Mouse (Mus musculus): ENCODE measurements around the gene Ddx60. TPM values are rescaled to one million over a fixed set of nuclear protein-coding genes. Genes with fewer than 3 reads are reported as not detected.

The Ddx60 gene
- polyA plus RNA-seq, 1 experiment, result 0.65 TPM

DNA sequence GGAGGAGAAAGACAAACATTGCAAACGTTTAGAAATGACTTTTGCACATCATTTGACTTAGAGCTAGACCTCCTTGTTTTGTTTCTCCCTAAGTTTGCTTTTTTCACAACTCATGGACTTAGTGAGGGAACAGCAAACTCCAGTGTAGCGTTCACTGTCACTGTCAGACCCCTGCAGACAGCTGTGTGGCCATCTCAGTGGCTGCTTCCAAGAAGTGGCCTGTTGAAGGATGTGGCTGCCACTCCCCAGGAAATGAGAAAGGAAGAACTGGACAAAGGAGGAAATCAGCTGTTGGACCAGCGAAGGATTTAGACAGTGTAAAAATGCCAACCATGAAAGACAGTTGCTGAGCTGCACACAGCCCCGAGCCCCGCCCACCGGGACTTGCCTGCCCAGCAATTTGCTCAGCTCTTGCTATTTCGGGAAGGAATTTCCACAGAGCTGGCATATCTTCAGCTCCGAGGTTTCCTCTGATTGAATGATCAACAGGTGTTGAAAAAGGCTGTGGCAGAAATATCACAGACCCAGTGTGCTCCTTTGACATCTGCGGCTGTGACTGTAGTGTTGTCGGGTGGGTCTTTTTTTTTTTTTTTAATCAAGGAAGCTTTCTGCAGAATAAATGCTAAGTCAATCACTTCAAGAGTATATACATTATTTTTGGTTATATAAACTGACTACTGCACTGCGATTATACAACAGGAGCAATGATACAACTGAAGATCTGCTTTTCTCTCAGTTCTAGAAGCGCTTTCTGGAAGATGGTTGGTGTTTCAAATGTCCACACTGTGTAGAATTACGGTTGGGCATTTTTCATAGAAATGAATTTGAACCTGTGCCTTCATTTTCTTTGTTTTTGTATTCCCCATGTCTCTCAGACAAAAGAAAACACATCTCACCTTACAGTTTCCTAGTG, 19.3 kb upstream of the Ddx60 start:
- no peak overlapping the region for H3K4me3 ChIP-seq (ENCODE audit: control insufficient read depth, low read depth, low read length)
- no peak overlapping the region for H3K27ac ChIP-seq (ENCODE audit: control insufficient read depth, insufficient read depth, low read depth, low read length)
- H3K4me1 ChIP-seq (ENCODE audit: control insufficient read depth, insufficient read depth, low read length), result no peaks in the 10 kb centered on the region
- H3K27me3 ChIP-seq (ENCODE audit: control insufficient read depth, insufficient read depth, low read length), result no peaks in the 10 kb centered on the region
- TF ChIP-seq CTCF (IDR thresholded peaks at IDR 0.05; ENCODE audit: control insufficient read depth, insufficient read depth, insufficient replicate concordance, low read depth, low read length) (no peak), POLR2A (IDR thresholded peaks at IDR 0.05; ENCODE audit: control insufficient read depth, low read depth, low read length) (no peak)
- no peaks in the 10 kb centered on the region for H3K36me3 ChIP-seq (ENCODE audit: control insufficient read depth, insufficient read depth, low read length)

DNA sequence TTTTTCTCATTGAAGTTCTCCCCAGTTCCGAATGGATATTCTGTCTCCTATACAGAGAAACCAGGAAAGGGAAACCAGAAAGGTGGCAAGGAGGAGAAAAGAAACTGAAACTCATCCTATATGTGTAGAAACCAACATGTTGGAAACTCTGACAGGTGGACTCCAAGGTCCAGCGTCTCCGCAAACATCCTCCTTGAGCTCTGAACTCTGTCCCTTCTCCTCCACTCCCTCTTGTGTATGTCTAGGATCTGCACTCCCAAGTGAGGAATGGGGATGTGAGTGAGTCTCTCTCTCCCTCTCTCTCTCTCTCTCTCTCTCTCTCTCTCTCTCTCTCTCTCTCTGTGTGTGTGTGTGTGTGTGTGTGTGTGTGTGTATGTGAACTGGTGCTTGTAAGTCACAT, 18.6 kb upstream of the Ddx60 start:
- no peak for TF ChIP-seq POLR2A (IDR thresholded peaks at IDR 0.05; ENCODE audit: control insufficient read depth, low read depth, low read length)
- TF ChIP-seq CTCF (IDR thresholded peaks at IDR 0.05; ENCODE audit: control insufficient read depth, insufficient read depth, insufficient replicate concordance, low read depth, low read length), result no peak
- Histone ChIP-seq H3K27me3 (ENCODE audit: control insufficient read depth, insufficient read depth, low read length) (no peaks in the 10 kb centered on the region), H3K4me3 (ENCODE audit: control insufficient read depth, low read depth, low read length) (no peak overlapping the region), H3K4me1 (ENCODE audit: control insufficient read depth, insufficient read depth, low read length) (no peaks in the 10 kb centered on the region), H3K27ac (ENCODE audit: control insufficient read depth, insufficient read depth, low read depth, low read length) (no peak overlapping the region), H3K36me3 (ENCODE audit: control insufficient read depth, insufficient read depth, low read length) (no peaks in the 10 kb centered on the region)

DNA sequence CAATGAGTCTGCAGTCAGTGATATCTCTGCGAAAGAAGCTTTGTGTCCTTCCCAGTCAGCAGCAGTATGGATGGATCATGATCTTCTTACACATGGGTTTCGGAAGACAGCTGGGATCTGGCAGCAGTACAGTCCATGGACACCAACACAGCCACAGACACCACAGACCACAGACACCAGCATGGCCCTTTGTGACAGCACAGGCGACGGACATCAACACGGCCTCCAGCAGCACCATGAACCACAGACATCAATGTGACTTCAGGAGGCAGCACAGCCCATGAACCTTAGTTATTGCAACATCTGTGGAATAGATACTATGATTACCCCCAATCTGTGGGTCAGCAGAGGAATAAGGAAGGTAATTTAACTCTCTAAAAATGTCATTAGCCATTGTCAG, 15.1 kb upstream of the Ddx60 start:
- Histone ChIP-seq H3K27ac (ENCODE audit: control insufficient read depth, insufficient read depth, low read depth, low read length) (no peak overlapping the region), H3K36me3 (ENCODE audit: control insufficient read depth, insufficient read depth, low read length) (no peaks in the 10 kb centered on the region), H3K4me1 (ENCODE audit: control insufficient read depth, insufficient read depth, low read length) (no peaks in the 10 kb centered on the region), H3K27me3 (ENCODE audit: control insufficient read depth, insufficient read depth, low read length) (no peaks in the 10 kb centered on the region), H3K4me3 (ENCODE audit: control insufficient read depth, low read depth, low read length) (peak overlapping the region; percentile 2)
- TF ChIP-seq CTCF (IDR thresholded peaks at IDR 0.05; ENCODE audit: control insufficient read depth, insufficient read depth, insufficient replicate concordance, low read depth, low read length) (no peak), POLR2A (IDR thresholded peaks at IDR 0.05; ENCODE audit: control insufficient read depth, low read depth, low read length) (peak; percentile 44; the same call in 1 of the 2 replicates)

DNA sequence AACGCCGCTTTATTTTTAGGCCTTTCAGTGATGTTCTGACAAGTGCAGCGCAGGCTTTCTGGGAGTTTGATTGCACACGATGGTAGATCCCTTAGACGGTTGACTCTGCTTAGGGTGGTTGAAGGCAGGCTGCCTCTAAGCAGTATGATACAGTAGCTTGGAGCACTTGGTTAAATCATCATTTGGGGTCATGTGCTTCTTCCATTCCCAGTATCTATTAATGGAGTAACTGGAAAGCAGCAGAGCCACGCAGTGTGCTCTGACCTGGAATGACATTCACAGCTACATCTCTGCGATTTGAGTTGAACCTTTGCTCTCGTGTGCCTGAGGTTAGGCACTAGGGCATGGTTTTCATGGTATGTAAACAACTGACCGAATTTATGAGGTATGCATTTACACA, 13.9 kb upstream of the Ddx60 start:
- no peaks in the 10 kb centered on the region for H3K27me3 ChIP-seq (ENCODE audit: control insufficient read depth, insufficient read depth, low read length)
- H3K36me3 ChIP-seq (ENCODE audit: control insufficient read depth, insufficient read depth, low read length), result no peaks in the 10 kb centered on the region

DNA sequence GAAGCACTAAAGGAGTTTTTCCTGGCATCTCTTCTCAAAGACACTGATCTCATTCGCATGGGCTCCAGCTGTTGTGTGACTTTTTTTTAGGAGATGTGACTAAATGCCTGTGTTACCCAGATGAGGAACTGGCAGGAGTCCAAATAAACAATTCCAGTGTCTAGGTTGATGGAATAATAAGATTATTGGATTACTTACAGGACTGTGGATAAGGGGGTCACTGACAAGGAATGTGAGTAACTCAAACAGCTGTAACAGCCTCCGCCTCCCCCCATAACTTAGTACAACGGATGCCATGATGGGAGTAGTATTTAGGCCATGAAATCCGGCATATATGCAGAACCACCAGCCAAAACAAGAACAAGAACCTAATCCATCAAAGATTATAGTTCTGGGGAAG, 10.6 kb upstream of the Ddx60 start:
- TF ChIP-seq CTCF (IDR thresholded peaks at IDR 0.05; ENCODE audit: control insufficient read depth, insufficient read depth, insufficient replicate concordance, low read depth, low read length), result no peak
- no peak for TF ChIP-seq POLR2A (IDR thresholded peaks at IDR 0.05; ENCODE audit: control insufficient read depth, low read depth, low read length)
- Histone ChIP-seq H3K4me1 (ENCODE audit: control insufficient read depth, insufficient read depth, low read length) (no peaks in the 10 kb centered on the region), H3K27ac (ENCODE audit: control insufficient read depth, insufficient read depth, low read depth, low read length) (no peak overlapping the region)

More for the DNA sequence above, 13.9 kb upstream of the Ddx60 start:
- no peak overlapping the region for H3K27ac ChIP-seq (ENCODE audit: control insufficient read depth, insufficient read depth, low read depth, low read length)
- H3K4me3 ChIP-seq (ENCODE audit: control insufficient read depth, low read depth, low read length), result peak overlapping the region; percentile 12; the same call in 1 of the 2 replicates
- no peaks in the 10 kb centered on the region for H3K4me1 ChIP-seq (ENCODE audit: control insufficient read depth, insufficient read depth, low read length)
- no peak for TF ChIP-seq POLR2A (IDR thresholded peaks at IDR 0.05; ENCODE audit: control insufficient read depth, low read depth, low read length)
- TF ChIP-seq CTCF (IDR thresholded peaks at IDR 0.05; ENCODE audit: control insufficient read depth, insufficient read depth, insufficient replicate concordance, low read depth, low read length), result no peak

DNA sequence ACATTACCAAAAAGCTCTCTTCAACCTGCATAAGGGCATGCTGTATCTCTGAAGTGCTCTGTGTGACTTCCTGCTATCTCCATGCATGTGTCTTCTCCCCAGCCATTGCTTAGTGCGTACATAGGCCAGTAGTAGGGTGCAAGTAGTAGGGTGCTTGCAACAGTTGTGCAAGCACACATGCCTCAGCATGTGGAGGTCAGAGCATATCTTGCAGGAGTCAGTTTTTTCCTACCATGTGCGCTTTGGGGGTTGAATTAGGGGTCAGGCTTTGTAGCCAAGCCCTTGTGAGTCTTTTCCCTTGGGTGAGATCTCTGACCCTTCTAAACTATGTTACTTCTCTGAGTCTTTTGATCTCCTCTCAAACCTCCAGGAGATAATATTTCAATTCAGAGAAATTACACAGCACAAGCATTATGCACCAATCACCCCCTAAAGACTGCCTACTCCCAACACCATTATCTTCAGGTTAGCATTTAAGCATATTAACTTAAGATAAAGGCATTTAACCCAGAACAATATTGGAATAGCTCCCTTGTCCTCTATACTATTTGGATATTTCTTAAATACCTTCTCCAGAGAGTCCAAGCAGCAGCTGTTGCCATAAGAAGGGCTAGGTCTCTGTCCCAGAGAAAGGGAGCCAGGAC, 8.6 kb upstream of the Ddx60 start:
- Histone ChIP-seq H3K27ac (ENCODE audit: control insufficient read depth, insufficient read depth, low read depth, low read length) (no peak overlapping the region), H3K4me3 (ENCODE audit: control insufficient read depth, low read depth, low read length) (no peak overlapping the region), H3K4me1 (ENCODE audit: control insufficient read depth, insufficient read depth, low read length) (no peaks in the 10 kb centered on the region), H3K27me3 (ENCODE audit: control insufficient read depth, insufficient read depth, low read length) (no peaks in the 10 kb centered on the region), H3K36me3 (ENCODE audit: control insufficient read depth, insufficient read depth, low read length) (no peaks in the 10 kb centered on the region)
- no peak for TF ChIP-seq POLR2A (IDR thresholded peaks at IDR 0.05; ENCODE audit: control insufficient read depth, low read depth, low read length)
- TF ChIP-seq CTCF (IDR thresholded peaks at IDR 0.05; ENCODE audit: control insufficient read depth, insufficient read depth, insufficient replicate concordance, low read depth, low read length), result no peak

More for the DNA sequence above, 10.6 kb upstream of the Ddx60 start:
- H3K27me3 ChIP-seq (ENCODE audit: control insufficient read depth, insufficient read depth, low read length), result no peaks in the 10 kb centered on the region
- no peaks in the 10 kb centered on the region for H3K36me3 ChIP-seq (ENCODE audit: control insufficient read depth, insufficient read depth, low read length)
- H3K4me3 ChIP-seq (ENCODE audit: control insufficient read depth, low read depth, low read length), result no peak overlapping the region

DNA sequence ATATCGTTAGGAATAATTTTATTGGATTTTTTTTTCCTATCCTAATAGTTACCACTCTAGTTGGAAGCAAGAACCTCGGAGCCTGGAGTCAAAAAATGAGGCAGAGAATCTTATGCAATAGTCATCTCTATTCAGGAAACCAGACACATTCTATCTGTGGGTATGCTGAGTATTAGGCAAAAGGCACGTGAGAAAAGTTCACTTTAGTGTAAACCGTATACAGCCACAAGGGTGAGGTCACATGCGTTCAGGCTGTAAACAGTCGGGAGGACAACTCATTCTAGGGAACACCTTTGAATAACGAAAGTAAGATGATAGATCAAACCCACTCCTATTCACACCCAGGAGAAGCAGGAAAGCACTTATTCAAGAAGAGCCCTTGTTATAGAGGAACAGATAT, 7.5 kb upstream of the Ddx60 start:
- no peak overlapping the region for H3K27ac ChIP-seq (ENCODE audit: control insufficient read depth, insufficient read depth, low read depth, low read length)
- TF ChIP-seq CTCF (IDR thresholded peaks at IDR 0.05; ENCODE audit: control insufficient read depth, insufficient read depth, insufficient replicate concordance, low read depth, low read length), result no peak
- TF ChIP-seq POLR2A (IDR thresholded peaks at IDR 0.05; ENCODE audit: control insufficient read depth, low read depth, low read length), result no peak
- no peaks in the 10 kb centered on the region for H3K27me3 ChIP-seq (ENCODE audit: control insufficient read depth, insufficient read depth, low read length)
- H3K4me3 ChIP-seq (ENCODE audit: control insufficient read depth, low read depth, low read length), result no peak overlapping the region
- no peaks in the 10 kb centered on the region for H3K4me1 ChIP-seq (ENCODE audit: control insufficient read depth, insufficient read depth, low read length)
- H3K36me3 ChIP-seq (ENCODE audit: control insufficient read depth, insufficient read depth, low read length), result no peaks in the 10 kb centered on the region
